Mouse (Mus musculus) bone marrow, adult 2 months (tissue): Measurements from ENCODE around the gene Cops4.

ENCODE experiments used
- CTCF ChIP-seq: fragments of 200-500 bp; IDR thresholded peaks from 2 replicates; pipeline ENCODE4 v1.5.1; 2011; ENCODE audit warnings: low read length, control low read depth; ENCODE audit not compliant: control insufficient read depth, insufficient read depth
- POLR2A ChIP-seq: fragments of 200-500 bp; IDR thresholded peaks from 2 replicates; pipeline ENCODE4 v1.6.1; 2011; ENCODE audit warnings: low read depth, mild to moderate bottlenecking, control low read depth, low read length, borderline replicate concordance; ENCODE audit not compliant: control insufficient read depth

DNA sequence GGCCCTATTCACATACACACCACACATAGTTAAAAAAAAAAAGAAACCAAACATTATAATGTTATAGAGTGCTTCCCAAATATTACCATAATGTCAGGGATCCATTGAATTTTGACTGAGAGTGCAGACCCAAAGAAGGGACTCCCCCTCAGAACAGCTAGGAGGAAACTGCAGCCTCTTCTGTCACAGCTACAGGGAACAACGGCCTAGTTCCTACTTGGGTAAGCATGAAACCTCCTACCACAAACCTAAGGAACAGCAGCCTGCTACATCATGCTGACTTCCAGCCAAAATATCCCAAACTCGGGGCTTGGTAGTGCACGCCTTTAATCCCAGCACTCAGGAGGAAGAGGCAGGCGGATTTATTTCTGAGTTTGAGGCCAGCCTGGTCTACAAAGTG lies 31.2 kb downstream of the Cops4 start:
- no peak for TF ChIP-seq CTCF
- no peak for TF ChIP-seq POLR2A
